Mouse (Mus musculus): Measurements from ENCODE around the gene Olfr467. TPM values are rescaled to one million over a fixed set of nuclear protein-coding genes. Genes with fewer than 3 reads are reported as not detected.
A peak's percentile ranks its signal among the peaks of the same experiment; 100 is the strongest.
"Not testable (repeated sequence)": the region's sequence is repeated elsewhere in the genome, so short reads cannot be mapped to it uniquely, and the experiment has no call there.

Gene Olfr467
- not detected in 2 replicates for polyA plus RNA-seq (2015; fragmentation: Nextera tagmentation; extraction: Ambion mirVana)

GRCm38 (mm10) chr7:107811963-107812362, at the start of gene Olfr467:
Olfr467 (plus strand) TSS chr7:107812263.
- no peaks in the 10 kb centered on the region for H3K36me3 ChIP-seq
- no peak within 1 kb of the TSS for H3K4me2 ChIP-seq (replicated peaks)
- H3K27me3 ChIP-seq, result no peaks in the 10 kb centered on the region
- H3K27ac ChIP-seq, result no peak within 1 kb of the TSS
- H3K9ac ChIP-seq, result no peak within 1 kb of the TSS
- H3K9me3 ChIP-seq, result peaks cover 6% of the 10 kb centered on the region; the same call in 1 of the 2 replicates
- no peak within 1 kb of the TSS for H3K4me3 ChIP-seq
- no peak for ATAC-seq (ENCODE audit: low FRiP score, low read depth)
- no peaks in the 10 kb centered on the region for H3K4me1 ChIP-seq

GRCm38 (mm10) chr7:107770812-107771211, 41.3 kb upstream of the Olfr467 start:
- Histone ChIP-seq H3K4me3 (no peak overlapping the region), H3K27me3 (no peaks in the 10 kb centered on the region), H3K36me3 (no peaks in the 10 kb centered on the region), H3K4me2 (replicated peaks) (no peak overlapping the region), H3K4me1 (no peaks in the 10 kb centered on the region), H3K9me3 (no peaks in the 10 kb centered on the region), H3K9ac (no peak overlapping the region), H3K27ac (no peak overlapping the region)
- WGBS, result 71% methylated on average over 6 of the region's 6 CpGs
- no peak for ATAC-seq (ENCODE audit: low FRiP score, low read depth)

- H3K27me3 ChIP-seq, result no peaks in the 10 kb centered on the region
- no peaks in the 10 kb centered on the region for H3K4me1 ChIP-seq
- 84% methylated on average over 1 of the region's 1 CpGs for WGBS
- H3K36me3 ChIP-seq, result no peaks in the 10 kb centered on the region
- no peaks in the 10 kb centered on the region for H3K9me3 ChIP-seq
- H3K27ac ChIP-seq, result no peak overlapping the region
- ATAC-seq (ENCODE audit: low FRiP score, low read depth), result no peak
- no peak overlapping the region for H3K4me3 ChIP-seq
- H3K9ac ChIP-seq, result no peak overlapping the region
- no peak overlapping the region for H3K4me2 ChIP-seq (replicated peaks)
Observed at GRCm38 (mm10) chr7:107778216-107778615, 33.8 kb upstream of the Olfr467 start.

GRCm38 (mm10) chr7:107779611-107780010, 32.5 kb upstream of the Olfr467 start:
- no peak for ATAC-seq (ENCODE audit: low FRiP score, low read depth)
- no peaks in the 10 kb centered on the region for H3K27me3 ChIP-seq
- H3K4me3 ChIP-seq, result no peak overlapping the region
- H3K36me3 ChIP-seq, result no peaks in the 10 kb centered on the region
- no peaks in the 10 kb centered on the region for H3K9me3 ChIP-seq
- no peak overlapping the region for H3K4me2 ChIP-seq (replicated peaks)
- H3K4me1 ChIP-seq, result no peaks in the 10 kb centered on the region
- H3K27ac ChIP-seq, result no peak overlapping the region
- WGBS, result 44% methylated on average over 4 of the region's 4 CpGs
- H3K9ac ChIP-seq, result no peak overlapping the region

- no peaks in the 10 kb centered on the region for H3K9me3 ChIP-seq
- no peak overlapping the region for H3K4me3 ChIP-seq
- no peaks in the 10 kb centered on the region for H3K36me3 ChIP-seq
- H3K27ac ChIP-seq, result no peak overlapping the region
- ATAC-seq (ENCODE audit: low FRiP score, low read depth), result no peak
- no peak overlapping the region for H3K4me2 ChIP-seq (replicated peaks)
- no peaks in the 10 kb centered on the region for H3K4me1 ChIP-seq
- 62% methylated on average over 3 of the region's 3 CpGs for WGBS
- H3K27me3 ChIP-seq, result no peaks in the 10 kb centered on the region
- H3K9ac ChIP-seq, result no peak overlapping the region
Observed at GRCm38 (mm10) chr7:107787977-107788620, 24.0 kb upstream of the Olfr467 start.

GRCm38 (mm10) chr7:107796500-107796899, 15.6 kb upstream of the Olfr467 start:
- H3K36me3 ChIP-seq, result no peaks in the 10 kb centered on the region
- WGBS, result 81% methylated on average over 2 of the region's 2 CpGs
- no peaks in the 10 kb centered on the region; the same call in 1 of the 2 replicates for H3K4me1 ChIP-seq
- H3K9ac ChIP-seq, result no peak overlapping the region
- no peaks in the 10 kb centered on the region for H3K27me3 ChIP-seq
- H3K4me2 ChIP-seq (replicated peaks), result no peak overlapping the region
- ATAC-seq (ENCODE audit: low FRiP score, low read depth), result no peak
- H3K27ac ChIP-seq, result no peak overlapping the region
- no peaks in the 10 kb centered on the region for H3K9me3 ChIP-seq
- no peak overlapping the region for H3K4me3 ChIP-seq

- Histone ChIP-seq H3K27me3 (no peaks in the 10 kb centered on the region), H3K9me3 (no peaks in the 10 kb centered on the region; the same call in 1 of the 2 replicates), H3K27ac (no peak within 1 kb of the TSS; the same call in 1 of the 2 replicates), H3K4me2 (replicated peaks) (0 out of 2 replicates have a peak within 1 kb of the TSS, but pooled peaks have one; percentile 3), H3K9ac (no peak within 1 kb of the TSS), H3K36me3 (no peaks in the 10 kb centered on the region), H3K4me3 (no peak within 1 kb of the TSS), H3K4me1 (peaks cover 7% of the 10 kb centered on the region)
- no peak for ATAC-seq (ENCODE audit: low FRiP score, low read depth)
- WGBS, result 86% methylated on average over 2 of the region's 2 CpGs
Observed at GRCm38 (mm10) chr7:107801108-107801507, 11.0 kb upstream of the Olfr467 start, which contains the start of gene Ovch2. Ovch2 (minus strand) TSS chr7:107801208.

GRCm38 (mm10) chr7:107802138-107802537, 9.9 kb upstream of the Olfr467 start:
- Histone ChIP-seq H3K4me3 (no peak overlapping the region), H3K4me1 (peaks cover 7% of the 10 kb centered on the region), H3K9ac (no peak overlapping the region), H3K27ac (no peak overlapping the region), H3K27me3 (no peaks in the 10 kb centered on the region), H3K9me3 (no peaks in the 10 kb centered on the region; the same call in 1 of the 2 replicates), H3K36me3 (no peaks in the 10 kb centered on the region), H3K4me2 (replicated peaks) (0 out of 2 replicates have a peak overlapping the region, but pooled peaks have one; percentile 3)
- WGBS, result 26% methylated on average over 3 of the region's 3 CpGs
- ATAC-seq (ENCODE audit: low FRiP score, low read depth), result peak; percentile 44; the same call in 1 of the 2 replicates

GRCm38 (mm10) chr7:107819442-107819841, 7.4 kb downstream of the Olfr467 start:
- no peak overlapping the region for H3K4me2 ChIP-seq (replicated peaks)
- H3K9me3 ChIP-seq, result no peaks in the 10 kb centered on the region
- no peaks in the 10 kb centered on the region for H3K27me3 ChIP-seq
- H3K9ac ChIP-seq, result no peak overlapping the region
- H3K36me3 ChIP-seq, result no peaks in the 10 kb centered on the region
- H3K27ac ChIP-seq, result no peak overlapping the region
- no peaks in the 10 kb centered on the region for H3K4me1 ChIP-seq
- ATAC-seq (ENCODE audit: low FRiP score, low read depth), result no peak
- no peak overlapping the region for H3K4me3 ChIP-seq

GRCm38 (mm10) chr7:107823867-107824266, 11.8 kb downstream of the Olfr467 start:
- WGBS, result 66% methylated on average over 2 of the region's 2 CpGs
- H3K9me3 ChIP-seq; H3K4me1 ChIP-seq; H3K9ac ChIP-seq; ATAC-seq (ENCODE audit: low FRiP score, low read depth); H3K4me3 ChIP-seq; H3K27ac ChIP-seq; H3K4me2 ChIP-seq (replicated peaks); H3K27me3 ChIP-seq; H3K36me3 ChIP-seq: not testable (repeated sequence)

GRCm38 (mm10) chr7:107825441-107825840, 13.4 kb downstream of the Olfr467 start, which contains the start of gene Olfr469:
Olfr469 (minus strand) TSS chr7:107825541.
- H3K9me3 ChIP-seq; H3K4me2 ChIP-seq (replicated peaks); H3K27me3 ChIP-seq; H3K36me3 ChIP-seq; ATAC-seq (ENCODE audit: low FRiP score, low read depth); H3K27ac ChIP-seq; H3K9ac ChIP-seq; H3K4me1 ChIP-seq; H3K4me3 ChIP-seq: not testable (repeated sequence)

GRCm38 (mm10) chr7:107841719-107842118, 29.7 kb downstream of the Olfr467 start:
- 82% methylated on average over 1 of the region's 1 CpGs for WGBS
- H3K9ac ChIP-seq, result no peak overlapping the region

GRCm38 (mm10) chr7:107847390-107847789, 35.3 kb downstream of the Olfr467 start, which contains the start of gene Olfr470:
Olfr470 (minus strand) TSS chr7:107847490.
- not testable (repeated sequence) for H3K9ac ChIP-seq; ATAC-seq (ENCODE audit: low FRiP score, low read depth); H3K4me1 ChIP-seq; H3K9me3 ChIP-seq; H3K27ac ChIP-seq; H3K27me3 ChIP-seq; H3K4me2 ChIP-seq (replicated peaks); H3K4me3 ChIP-seq; H3K36me3 ChIP-seq
- WGBS, result 79% methylated on average over 1 of the region's 1 CpGs

More at GRCm38 (mm10) chr7:107841719-107842118, 29.7 kb downstream of the Olfr467 start:
- Histone ChIP-seq H3K9me3 (no peaks in the 10 kb centered on the region), H3K4me2 (replicated peaks) (no peak overlapping the region), H3K36me3 (no peaks in the 10 kb centered on the region), H3K27ac (no peak overlapping the region), H3K27me3 (no peaks in the 10 kb centered on the region), H3K4me3 (no peak overlapping the region), H3K4me1 (no peaks in the 10 kb centered on the region)
- no peak for ATAC-seq (ENCODE audit: low FRiP score, low read depth)

Data from limb, embryonic 13.5 days (tissue).